Mouse (Mus musculus) bone marrow macrophage, adult 2 months (primary cell): ENCODE measurements around the gene Poc1a.

Experiments
- CTCF ChIP-seq: IDR thresholded peaks from 2 replicates; pipeline ENCODE4 v1.5.1; 2012; ENCODE audit warnings: low read depth, mild to moderate bottlenecking, low read length, moderate library complexity
- POLR2A ChIP-seq: IDR thresholded peaks from 2 replicates; pipeline ENCODE4 v1.6.1; 2012; ENCODE audit warnings: mild to moderate bottlenecking, low read depth, low read length, borderline replicate concordance

- TF ChIP-seq CTCF (no peak), POLR2A (no peak)
These were observed 27.3 kb downstream of the Poc1a start for GRCm38 (mm10) chr9:106308151-106308550.
